Mouse (Mus musculus): ENCODE results near the gene Dolpp1. TPM values are rescaled to one million over a fixed set of nuclear protein-coding genes. Genes with fewer than 3 reads are reported as not detected.

Gene Dolpp1
- polyA plus RNA-seq, 2 experiments from 2014 or later: 16.9 to 28.1 TPM

- ATAC-seq: no peak
These were observed 12.7 kb upstream of the Dolpp1 start for GRCm38 (mm10) chr2:30379307-30379706.

GRCm38 (mm10) chr2:30380564-30381376 is 11.3 kb upstream of the Dolpp1 start:
- no peak for ATAC-seq

GRCm38 (mm10) chr2:30381377-30381725 is 10.7 kb upstream of the Dolpp1 start:
- no peak for ATAC-seq

GRCm38 (mm10) chr2:30384814-30385213 is 7.2 kb upstream of the Dolpp1 start:
- ATAC-seq: no peak

GRCm38 (mm10) chr2:30385591-30385990 is 6.5 kb upstream of the Dolpp1 start:
- ATAC-seq: no peak

- ATAC-seq: no peak
These were observed 5.1 kb upstream of the Dolpp1 start for GRCm38 (mm10) chr2:30386913-30387312.

GRCm38 (mm10) chr2:30389000-30389399 is 3.1 kb upstream of the Dolpp1 start:
- no peak for ATAC-seq

- peak; percentile 26 for ATAC-seq
These were observed 719 bp downstream of the Dolpp1 start for GRCm38 (mm10) chr2:30392577-30393369.

GRCm38 (mm10) chr2:30393370-30393656 is 1.3 kb downstream of the Dolpp1 start:
- no peak for ATAC-seq

- ATAC-seq: no peak
These were observed 3.7 kb downstream of the Dolpp1 start for GRCm38 (mm10) chr2:30395757-30396156.

GRCm38 (mm10) chr2:30396246-30396645 is 4.2 kb downstream of the Dolpp1 start:
- no peak for ATAC-seq

- ATAC-seq: no peak
These were observed 6.0 kb downstream of the Dolpp1 start for GRCm38 (mm10) chr2:30397986-30398512.

GRCm38 (mm10) chr2:30399191-30400171 is 7.4 kb downstream of the Dolpp1 start:
- no peak for ATAC-seq

GRCm38 (mm10) chr2:30401581-30401980 is 9.5 kb downstream of the Dolpp1 start:
- ATAC-seq: no peak

GRCm38 (mm10) chr2:30402351-30402826 is 10.3 kb downstream of the Dolpp1 start:
- no peak for ATAC-seq

- no peak for ATAC-seq
These were observed 10.8 kb downstream of the Dolpp1 start for GRCm38 (mm10) chr2:30402843-30403242.

GRCm38 (mm10) chr2:30403870-30404269 is 11.8 kb downstream of the Dolpp1 start:
- no peak for ATAC-seq

- no peak for ATAC-seq
These were observed 15.2 kb downstream of the Dolpp1 start for GRCm38 (mm10) chr2:30407221-30407620.

- ATAC-seq: no peak
These were observed 15.7 kb downstream of the Dolpp1 start for GRCm38 (mm10) chr2:30407778-30408177.

GRCm38 (mm10) chr2:30408452-30409100 is 16.5 kb downstream of the Dolpp1 start:
- no peak for ATAC-seq

GRCm38 (mm10) chr2:30409454-30410176 is 17.6 kb downstream of the Dolpp1 start:
- ATAC-seq: no peak

Measured in CD4-positive, CD25-positive, alpha-beta regulatory T cell, adult 4 months (primary cell).